Mouse (Mus musculus) lung, postnatal 0 days (tissue): ENCODE measurements around the gene Prr3.

Experiments used
- CTCF ChIP-seq: IDR thresholded peaks from 2 replicates; pipeline ENCODE4 v1.5.1; 2016; ENCODE audit warnings: antibody characterized with exemption, mild to moderate bottlenecking
- EP300 ChIP-seq: IDR thresholded peaks from 2 replicates; pipeline ENCODE4 v1.6.1; 2016; ENCODE audit warnings: antibody characterized with exemption, mild to moderate bottlenecking, control low read depth

DNA sequence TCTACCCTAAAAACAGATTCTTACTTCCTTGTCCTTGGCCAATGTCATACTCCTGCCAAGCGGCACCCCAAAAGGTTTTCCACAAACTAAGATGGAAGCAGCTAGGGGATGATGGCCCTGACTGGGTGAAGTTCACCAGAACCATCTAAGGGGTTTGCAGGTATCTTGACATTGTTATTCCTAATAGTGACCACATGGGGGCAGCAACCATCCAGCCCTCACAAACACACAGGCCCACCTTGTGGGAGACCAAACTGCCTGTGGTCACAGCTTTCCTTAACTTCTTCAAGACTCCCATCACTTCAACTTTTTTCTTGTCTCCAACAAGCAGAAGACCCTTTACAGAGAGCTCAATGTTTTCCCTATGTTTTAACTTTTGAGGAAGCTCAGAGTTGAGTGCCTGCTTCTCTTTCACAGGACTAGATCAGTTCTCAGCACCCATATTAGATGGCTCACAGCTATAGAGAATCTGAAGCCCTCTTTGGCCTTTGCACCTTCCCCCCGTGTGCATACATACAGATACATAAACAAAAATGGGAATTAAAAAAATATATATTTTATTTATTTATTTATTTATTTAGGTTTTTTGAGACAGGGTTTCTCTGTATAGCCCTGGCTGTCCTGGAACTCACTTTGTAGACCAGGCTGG is 42.2 kb downstream of the Prr3 start:
- TF ChIP-seq CTCF (peak; percentile 86), EP300 (no peak)
